Mouse (Mus musculus) liver, embryonic 14.5 days (tissue): Measurements from ENCODE around the gene Ikbke.

Experiments used
- CTCF ChIP-seq: IDR thresholded peaks from 2 replicates; pipeline ENCODE4 v1.5.1; 2016; ENCODE audit warnings: antibody characterized with exemption, low read depth, control low read depth
- EP300 ChIP-seq: IDR thresholded peaks from 2 replicates; pipeline ENCODE4 v1.6.1; 2016; ENCODE audit warnings: antibody characterized with exemption, low read depth

DNA sequence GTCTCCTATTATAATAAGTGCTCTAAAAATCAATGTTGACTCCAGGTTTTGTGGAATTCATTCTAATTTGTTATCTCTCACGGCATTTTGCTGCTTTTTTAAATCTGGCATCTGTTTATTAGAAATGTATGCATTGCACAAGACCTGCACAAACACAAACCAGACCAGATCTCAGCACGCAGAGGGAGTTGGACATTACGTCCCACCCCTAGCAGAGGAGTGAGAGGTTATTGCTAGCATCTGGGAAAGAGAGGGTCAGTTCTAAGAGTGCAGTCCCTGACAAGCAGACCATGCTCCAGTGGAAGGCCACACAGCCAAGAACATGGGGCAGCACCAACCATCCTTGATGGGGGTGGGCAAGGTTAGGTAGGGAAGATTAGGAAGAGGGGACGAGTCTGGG, 5.2 kb upstream of the Ikbke start:
- no peak for TF ChIP-seq CTCF
- no peak for TF ChIP-seq EP300
